Mouse (Mus musculus) cerebellum, postnatal 14 days (tissue): ENCODE data around the gene Pitpnm2.

Source experiments
- DNase-seq, 2 experiments: peaks; one replicate each; pipeline ENCODE4 v3.0.0; 2021; ENCODE audit warnings: mixed read lengths in 2 of 2

The Pitpnm2 gene

DNA sequence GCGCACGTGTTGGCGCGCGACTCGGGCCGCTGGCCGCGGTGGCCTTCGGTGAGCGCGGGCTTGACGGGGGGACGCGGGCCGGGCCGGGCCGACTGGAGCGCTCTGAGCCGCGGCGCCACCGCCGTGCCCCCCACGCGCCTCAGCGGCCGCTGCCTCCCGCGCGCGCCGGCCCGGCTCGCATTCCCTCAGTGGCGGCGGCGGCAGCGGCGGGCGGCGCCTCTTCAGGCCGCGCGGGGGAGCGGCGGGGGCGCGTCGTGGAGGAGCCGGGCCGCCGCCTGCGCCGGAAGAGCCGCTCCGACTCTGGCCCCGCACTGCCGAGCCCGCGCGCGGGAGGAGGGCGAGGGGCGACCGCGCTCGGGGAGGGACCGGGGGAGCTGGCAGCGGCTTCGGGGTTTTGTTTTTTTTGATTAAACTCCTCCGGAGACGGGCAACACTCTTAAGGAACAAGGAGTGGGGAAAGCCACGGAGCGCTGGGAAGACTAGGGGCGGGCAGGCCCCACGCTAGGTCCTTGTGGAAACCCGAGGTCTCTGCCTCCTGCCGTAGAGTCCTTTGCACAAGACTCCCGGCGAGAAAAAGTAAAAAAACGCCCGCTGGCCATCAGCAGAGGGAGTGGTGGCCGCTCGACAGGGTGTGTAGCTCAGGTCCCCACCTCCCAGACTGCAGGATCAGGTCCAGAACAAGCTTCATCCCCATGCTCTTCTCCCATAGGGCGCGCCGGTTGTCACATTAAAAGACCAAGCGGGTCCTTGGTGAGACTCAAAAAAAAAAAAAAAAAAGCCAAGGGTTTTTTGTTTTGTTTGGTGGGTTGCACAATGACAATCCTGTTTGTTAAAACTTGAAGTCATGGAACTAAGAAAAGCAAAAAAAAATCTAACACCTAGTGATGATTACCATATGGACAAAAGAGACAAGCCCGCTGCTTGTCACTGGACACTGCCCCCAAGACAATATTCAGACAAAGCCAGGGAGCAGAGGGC lies at the start of gene Pitpnm2:
Gene Pitpnm2, minus strand, starts transcription at position 147 of the 978 bp plus-strand sequence.
- peak; percentile 64 to 71 for DNase-seq

DNA sequence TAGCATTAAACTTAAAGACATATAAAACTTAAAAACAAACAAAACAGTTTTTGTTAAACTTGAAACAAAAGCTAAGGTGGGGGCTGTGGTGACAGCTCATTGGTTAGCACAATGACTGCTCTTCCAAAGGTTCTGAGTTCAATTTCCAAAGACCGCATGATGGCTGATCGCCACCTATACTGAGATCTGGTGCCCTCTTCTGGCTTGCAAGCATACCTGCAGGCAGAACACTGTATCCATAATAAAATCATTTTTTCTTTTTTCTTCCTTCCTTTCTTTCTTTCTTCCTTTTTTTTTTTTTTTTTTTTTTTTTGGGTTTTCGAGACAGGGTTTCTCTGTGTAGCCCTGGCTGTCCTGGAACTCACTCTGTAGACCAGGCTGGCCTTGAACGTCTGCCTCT lies 49.7 kb upstream of the Pitpnm2 start:
- peak; percentile 39 to 45 for DNase-seq

DNA sequence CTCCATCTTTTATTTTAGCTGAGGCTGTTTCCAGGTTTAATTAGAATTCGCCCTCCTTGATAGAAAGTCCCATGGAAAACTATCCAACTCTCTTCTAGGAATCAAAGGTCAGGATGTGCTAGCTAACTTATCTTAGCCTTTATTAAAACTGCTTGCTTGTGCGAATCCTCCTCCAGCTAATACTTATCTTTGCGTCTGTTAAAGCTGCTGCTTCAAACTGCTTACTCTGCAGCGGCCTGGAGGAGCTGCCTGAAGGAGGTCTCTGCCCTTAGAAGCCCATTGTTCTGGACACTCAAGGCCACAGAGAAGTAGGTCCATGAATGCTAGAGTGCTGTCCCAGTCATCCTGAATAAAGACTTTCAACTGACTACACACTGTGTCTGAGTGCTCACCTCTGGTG lies 46.9 kb upstream of the Pitpnm2 start:
- DNase-seq, result no peak

GRCm38 (mm10) chr5:124293967-124294366 lies 44.4 kb upstream of the Pitpnm2 start:
- no peak for DNase-seq

GRCm38 (mm10) chr5:124290216-124290615 lies 40.7 kb upstream of the Pitpnm2 start:
- DNase-seq, result no peak

- DNase-seq, result no peak
These were observed 38.2 kb upstream of the Pitpnm2 start for GRCm38 (mm10) chr5:124287616-124288247.

GRCm38 (mm10) chr5:124284330-124284729 lies 34.8 kb upstream of the Pitpnm2 start:
- peak; percentile 24 to 32 for DNase-seq

DNA sequence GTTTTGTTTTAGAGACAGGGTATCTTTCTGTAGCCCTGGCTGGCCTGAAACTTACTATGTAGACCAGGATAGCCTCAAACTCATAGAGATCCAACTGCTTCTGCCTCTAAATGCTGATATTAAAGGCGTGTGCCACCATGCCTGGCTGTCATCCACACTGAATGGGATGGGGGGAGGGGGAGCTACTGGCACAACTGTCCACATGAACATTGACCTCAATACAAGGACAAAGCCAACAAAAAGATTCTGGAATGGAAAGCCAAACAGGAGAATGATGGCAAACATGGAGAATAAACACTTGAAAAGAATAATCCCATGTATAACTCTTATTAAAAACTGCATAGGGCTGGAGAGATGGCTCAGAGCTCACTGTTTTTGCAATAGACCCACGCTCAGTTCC lies 33.3 kb upstream of the Pitpnm2 start:
- no peak for DNase-seq

- no peak for DNase-seq
These were observed 20.7 kb upstream of the Pitpnm2 start for GRCm38 (mm10) chr5:124270226-124270625.

DNA sequence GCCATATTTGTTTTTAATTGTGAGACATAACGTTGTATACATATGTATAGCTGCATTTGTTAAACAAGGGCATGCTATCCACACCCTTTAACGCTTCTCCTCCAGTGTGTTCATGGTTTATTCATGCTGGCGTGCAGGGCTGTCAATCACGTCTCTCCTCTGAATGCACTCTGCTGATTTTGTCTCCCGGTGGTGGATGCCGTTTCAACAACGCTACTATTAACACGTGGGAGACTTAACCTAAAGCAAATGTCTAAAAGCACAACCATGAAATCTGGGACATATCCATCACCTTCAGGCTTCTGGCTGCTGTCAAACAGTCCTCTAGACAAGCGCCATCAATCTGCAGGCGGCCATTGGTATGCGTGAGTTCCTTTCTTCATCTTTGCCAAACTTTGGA lies 20.1 kb upstream of the Pitpnm2 start:
- no peak for DNase-seq

- no peak for DNase-seq
These were observed 18.1 kb upstream of the Pitpnm2 start for GRCm38 (mm10) chr5:124267652-124268051.

- DNase-seq, result no peak
These were observed 17.3 kb upstream of the Pitpnm2 start for GRCm38 (mm10) chr5:124266821-124267220.

DNA sequence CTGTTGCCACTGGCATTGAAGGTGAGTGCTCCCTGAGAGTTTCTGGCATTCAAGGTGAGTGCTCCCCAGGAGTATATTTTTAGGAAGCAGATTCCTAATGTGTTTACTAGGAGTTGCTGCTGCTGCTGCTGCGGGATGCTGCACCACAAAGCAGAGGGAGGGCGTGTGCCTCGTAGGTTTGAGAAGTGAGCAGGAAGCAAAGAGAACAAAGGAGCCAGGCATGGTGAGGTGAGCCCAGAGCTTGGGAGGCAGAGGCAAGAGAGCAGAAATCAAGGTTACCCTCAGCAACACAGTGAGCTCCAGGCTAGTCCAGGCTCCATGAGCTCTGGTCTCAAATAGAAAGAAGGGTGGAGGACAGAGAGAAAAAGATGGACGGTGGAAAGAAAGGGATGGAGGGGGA lies 13.7 kb upstream of the Pitpnm2 start:
- no peak for DNase-seq

DNA sequence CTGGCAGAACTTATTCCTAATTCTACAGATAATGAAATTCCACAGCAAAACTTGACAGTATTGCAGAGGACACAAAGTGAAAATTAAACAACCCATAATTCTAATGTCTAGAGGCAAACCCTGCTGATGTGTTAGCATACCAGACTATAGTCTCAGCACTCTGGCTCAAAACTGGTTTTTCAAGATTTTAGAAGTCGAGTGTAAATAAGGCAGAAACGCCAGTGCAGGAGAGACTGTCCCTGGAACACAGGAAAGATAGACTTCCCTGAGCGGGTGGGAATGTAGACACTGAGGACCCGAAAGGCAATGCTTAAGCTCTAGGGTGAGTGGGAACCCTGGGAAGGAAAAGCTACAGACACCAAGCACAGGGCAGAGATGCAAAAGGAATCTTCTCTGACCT lies 12.5 kb upstream of the Pitpnm2 start:
- DNase-seq, result no peak

- DNase-seq, result no peak
These were observed 9.6 kb upstream of the Pitpnm2 start for GRCm38 (mm10) chr5:124259133-124259532.

GRCm38 (mm10) chr5:124258026-124258425 lies 8.5 kb upstream of the Pitpnm2 start:
- DNase-seq, result no peak

DNA sequence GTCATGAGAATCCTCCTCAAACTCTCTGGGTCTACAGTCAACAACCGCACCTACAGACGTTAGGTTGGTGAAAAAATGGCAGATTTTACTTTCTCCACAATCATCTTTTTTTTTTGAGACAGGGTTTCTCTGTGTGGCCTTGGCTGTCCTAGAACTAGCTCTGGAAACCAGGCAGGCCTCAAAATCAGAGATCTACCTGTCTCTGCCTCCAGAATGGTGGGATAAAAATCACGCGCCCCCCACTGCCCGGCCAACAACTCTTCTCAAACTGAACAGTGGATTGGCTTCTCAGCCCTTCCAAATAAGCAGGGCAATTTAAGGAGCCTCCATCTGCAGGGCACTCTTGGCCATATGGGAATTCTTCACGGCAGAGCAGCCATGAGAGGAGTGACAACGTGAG lies 5.6 kb upstream of the Pitpnm2 start:
- DNase-seq, result no peak

DNA sequence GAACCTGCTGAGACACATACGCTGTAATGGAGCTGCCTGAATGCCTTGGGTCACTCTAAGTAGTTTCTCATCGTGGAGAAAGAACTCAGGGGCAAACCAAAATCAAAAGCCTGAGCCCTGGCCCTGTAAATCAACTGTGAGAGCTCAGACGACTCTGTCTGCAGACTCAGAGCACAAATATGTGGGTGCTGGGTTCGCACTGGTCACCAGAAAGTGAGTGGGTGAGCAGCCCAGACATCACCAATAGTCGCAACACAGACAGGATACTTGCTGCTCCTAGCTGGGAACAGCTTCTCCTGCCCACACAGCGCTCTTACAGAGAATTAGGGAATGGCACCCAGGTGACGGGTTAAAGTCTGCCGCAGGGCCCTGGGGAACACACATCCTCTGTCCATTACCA lies 4.0 kb upstream of the Pitpnm2 start:
- no peak for DNase-seq

- DNase-seq, result no peak
These were observed 3.2 kb upstream of the Pitpnm2 start for GRCm38 (mm10) chr5:124252580-124253320.

DNA sequence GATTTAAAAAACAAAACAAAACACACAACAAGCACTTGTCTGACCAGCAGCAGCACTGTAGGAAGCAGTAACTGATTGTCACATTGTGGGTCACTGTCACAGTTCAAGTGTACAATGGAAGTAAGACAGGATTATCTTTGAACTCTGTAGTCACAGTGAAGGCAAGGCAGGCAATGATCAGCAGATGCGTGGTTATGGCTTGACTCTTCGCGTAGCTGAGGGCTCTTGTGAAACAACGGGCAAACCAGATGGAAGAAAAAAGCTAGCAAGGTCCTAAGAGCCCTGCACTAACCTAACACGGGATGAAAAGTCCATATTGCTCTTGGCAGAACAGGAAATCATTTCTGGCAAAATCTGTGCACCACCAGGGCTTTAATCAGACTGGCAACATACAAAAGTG lies 1.5 kb upstream of the Pitpnm2 start:
- DNase-seq, result no peak

GRCm38 (mm10) chr5:124248845-124249613 lies 531 bp downstream of the Pitpnm2 start:
- peak; percentile 65 to 66 for DNase-seq

- DNase-seq, result no peak
These were observed 1.5 kb downstream of the Pitpnm2 start for GRCm38 (mm10) chr5:124247986-124248626.
